Mouse (Mus musculus): Measurements from ENCODE around the gene Grap. TPM values are rescaled to one million over a fixed set of nuclear protein-coding genes. Genes with fewer than 3 reads are reported as not detected.
"Not testable (repeated sequence)": the region's sequence is repeated elsewhere in the genome, so short reads cannot be mapped to it uniquely, and the experiment has no call there.

Grap gene
- polyA plus RNA-seq, 1 experiment, result not detected

GRCm38 (mm10) chr11:61637413-61637812, 15.7 kb upstream of the Grap start:
- TF ChIP-seq POLR2A (IDR thresholded peaks at IDR 0.05; ENCODE audit: insufficient read depth, low read depth, low read length), result no peak
- no peak for TF ChIP-seq CTCF (IDR thresholded peaks at IDR 0.05; ENCODE audit: insufficient read depth, low read depth, low read length)
- no peaks in the 10 kb centered on the region for H3K4me1 ChIP-seq (ENCODE audit: control insufficient read depth, insufficient read depth, low read length)
- 54% methylated on average over 1 of the region's 1 CpGs for WGBS
- no peak overlapping the region for H3K4me3 ChIP-seq (ENCODE audit: insufficient read depth, low read depth, low read length)
- H3K27ac ChIP-seq (ENCODE audit: insufficient read depth, low read depth, low read length), result no peak overlapping the region

GRCm38 (mm10) chr11:61637856-61638255, 15.2 kb upstream of the Grap start:
- H3K4me1 ChIP-seq (ENCODE audit: control insufficient read depth, insufficient read depth, low read length), result no peaks in the 10 kb centered on the region
- no peak overlapping the region for H3K27ac ChIP-seq (ENCODE audit: insufficient read depth, low read depth, low read length)
- 74% methylated on average over 3 of the region's 3 CpGs for whole genome bisulfite sequencing
- H3K4me3 ChIP-seq (ENCODE audit: insufficient read depth, low read depth, low read length), result no peak overlapping the region
- TF ChIP-seq POLR2A (IDR thresholded peaks at IDR 0.05; ENCODE audit: insufficient read depth, low read depth, low read length) (no peak), CTCF (IDR thresholded peaks at IDR 0.05; ENCODE audit: insufficient read depth, low read depth, low read length) (no peak)

- Histone ChIP-seq H3K4me1 (ENCODE audit: control insufficient read depth, insufficient read depth, low read length) (no peaks in the 10 kb centered on the region), H3K27ac (ENCODE audit: insufficient read depth, low read depth, low read length) (no peak overlapping the region), H3K4me3 (ENCODE audit: insufficient read depth, low read depth, low read length) (no peak overlapping the region)
- TF ChIP-seq CTCF (IDR thresholded peaks at IDR 0.05; ENCODE audit: insufficient read depth, low read depth, low read length), result no peak
- TF ChIP-seq POLR2A (IDR thresholded peaks at IDR 0.05; ENCODE audit: insufficient read depth, low read depth, low read length), result no peak
- WGBS, result 81% methylated on average over 12 of the region's 12 CpGs
Measured at GRCm38 (mm10) chr11:61638764-61639536, 14.1 kb upstream of the Grap start.

- TF ChIP-seq CTCF (IDR thresholded peaks at IDR 0.05; ENCODE audit: insufficient read depth, low read depth, low read length), result no peak
- no peak for TF ChIP-seq POLR2A (IDR thresholded peaks at IDR 0.05; ENCODE audit: insufficient read depth, low read depth, low read length)
- Histone ChIP-seq H3K4me1 (ENCODE audit: control insufficient read depth, insufficient read depth, low read length) (0 out of 2 replicates have a peak, but pooled peaks cover 4% of the 10 kb centered on the region), H3K4me3 (ENCODE audit: insufficient read depth, low read depth, low read length) (no peak overlapping the region), H3K27ac (ENCODE audit: insufficient read depth, low read depth, low read length) (no peak overlapping the region)
- WGBS, result 90% methylated on average over 6 of the region's 6 CpGs
Measured at GRCm38 (mm10) chr11:61639601-61640177, 13.4 kb upstream of the Grap start.

GRCm38 (mm10) chr11:61640585-61640984, 12.5 kb upstream of the Grap start:
- H3K4me3 ChIP-seq (ENCODE audit: insufficient read depth, low read depth, low read length); H3K27ac ChIP-seq (ENCODE audit: insufficient read depth, low read depth, low read length); H3K4me1 ChIP-seq (ENCODE audit: control insufficient read depth, insufficient read depth, low read length): not testable (repeated sequence)
- WGBS, result 53% methylated on average over 9 of the region's 9 CpGs

GRCm38 (mm10) chr11:61642106-61642505, 11.0 kb upstream of the Grap start:
- Histone ChIP-seq H3K4me1 (ENCODE audit: control insufficient read depth, insufficient read depth, low read length) (0 out of 2 replicates have a peak, but pooled peaks cover 6% of the 10 kb centered on the region), H3K27ac (ENCODE audit: insufficient read depth, low read depth, low read length) (no peak overlapping the region), H3K4me3 (ENCODE audit: insufficient read depth, low read depth, low read length) (no peak overlapping the region)
- WGBS, result 88% methylated on average over 7 of the region's 7 CpGs
- TF ChIP-seq CTCF (IDR thresholded peaks at IDR 0.05; ENCODE audit: insufficient read depth, low read depth, low read length), result no peak
- TF ChIP-seq POLR2A (IDR thresholded peaks at IDR 0.05; ENCODE audit: insufficient read depth, low read depth, low read length), result no peak

GRCm38 (mm10) chr11:61643184-61643961, 9.7 kb upstream of the Grap start:
- H3K4me3 ChIP-seq (ENCODE audit: insufficient read depth, low read depth, low read length), result no peak overlapping the region
- 86% methylated on average over 5 of the region's 5 CpGs for WGBS

GRCm38 (mm10) chr11:61644576-61645326, 8.3 kb upstream of the Grap start:
- Histone ChIP-seq H3K4me1 (ENCODE audit: control insufficient read depth, insufficient read depth, low read length) (peaks cover 15% of the 10 kb centered on the region; the same call in 1 of the 2 replicates), H3K4me3 (ENCODE audit: insufficient read depth, low read depth, low read length) (no peak overlapping the region), H3K27ac (ENCODE audit: insufficient read depth, low read depth, low read length) (peak overlapping the region; percentile 83)
- TF ChIP-seq CTCF (IDR thresholded peaks at IDR 0.05; ENCODE audit: insufficient read depth, low read depth, low read length) (no peak), POLR2A (IDR thresholded peaks at IDR 0.05; ENCODE audit: insufficient read depth, low read depth, low read length) (no peak)
- 27% methylated on average over 11 of the region's 11 CpGs for WGBS

More at GRCm38 (mm10) chr11:61643184-61643961, 9.7 kb upstream of the Grap start:
- Histone ChIP-seq H3K4me1 (ENCODE audit: control insufficient read depth, insufficient read depth, low read length) (0 out of 2 replicates have a peak, but pooled peaks cover 8% of the 10 kb centered on the region), H3K27ac (ENCODE audit: insufficient read depth, low read depth, low read length) (no peak overlapping the region)
- TF ChIP-seq CTCF (IDR thresholded peaks at IDR 0.05; ENCODE audit: insufficient read depth, low read depth, low read length) (no peak), POLR2A (IDR thresholded peaks at IDR 0.05; ENCODE audit: insufficient read depth, low read depth, low read length) (no peak)
